10 mouse cellular contexts compared by ENCODE assay signal in the genomic region with DNA sequence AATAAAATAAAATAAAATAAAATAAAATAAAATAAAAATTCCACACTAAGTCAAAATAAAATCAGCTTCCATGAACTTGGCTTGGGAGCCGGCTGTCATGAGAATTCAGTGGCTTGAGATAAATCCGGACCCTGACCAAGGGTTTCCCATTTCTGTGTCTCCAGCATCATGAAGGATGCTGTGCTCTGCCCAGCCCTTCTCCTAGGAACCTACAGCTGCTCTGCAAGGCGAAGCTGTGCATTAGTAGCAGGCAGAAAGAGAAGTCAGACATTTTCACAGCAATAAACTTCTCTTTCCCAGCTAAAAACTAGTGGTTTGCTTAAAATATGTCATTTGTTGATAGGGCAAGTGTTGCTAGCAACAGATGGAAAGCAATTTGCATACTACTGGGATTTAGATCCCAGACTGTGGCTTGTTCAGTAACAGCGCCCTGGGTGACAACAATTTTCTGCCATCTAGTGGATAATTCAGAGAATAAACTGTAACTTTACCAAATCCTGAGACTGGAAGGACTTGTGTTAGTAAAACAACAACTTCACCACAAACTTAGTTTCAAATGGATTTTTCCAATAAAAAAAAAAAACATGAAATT.
A peak's percentile ranks its signal among the peaks of the same experiment; 100 is the strongest.
DNase-seq lines count a peak whose midpoint lies in the region; ATAC-seq and TF ChIP-seq lines count a peak whose summit lies in the region.
"Had no signal": no experiment of that assay in that cellular context is flagged by ENCODE, and none has a peak within 500 bp of the region (broad histone marks: within the 10 kb centered on the region; RNA-seq: fewer than 3 reads in every experiment).

No protein-coding gene starts in this region.

- TF ChIP-seq RAD21 in MEL (IDR thresholded peaks at IDR 0.05; ENCODE audit: low read depth, low read length): peak; percentile 46

- TF ChIP-seq POLR2A in MEL (IDR thresholded peaks at IDR 0.05; ENCODE audit: control insufficient read depth in 1 of 2, insufficient read depth in 1 of 2, low read depth in 1 of 2, low read length in 2 of 2, poor library complexity in 1 of 2): no peak
- TF ChIP-seq POLR2A in lung, adult 2 months (IDR thresholded peaks at IDR 0.05; ENCODE audit: borderline replicate concordance, extremely low read depth, low read depth, low read length): no peak

- H3K4me1 ChIP-seq in kidney, embryonic 16.5 days (ENCODE audit: insufficient read depth, low read length): no peaks in the 10 kb centered on the region
- H3K4me1 ChIP-seq in MEL (ENCODE audit: control insufficient read depth in 1 of 2, insufficient read depth in 2 of 2, low read length in 2 of 2): no peaks in the 10 kb centered on the region
- no peaks in the 10 kb centered on the region for H3K4me1 ChIP-seq in lung, adult 2 months (ENCODE audit: control insufficient read depth, insufficient read depth, low read length)

- intact Hi-C loops in left cerebral cortex, adult 2 months (cut with DNase I): loop anchor here (5.0 kb wide), 3 partner anchors 272 to 467 kb away; no protein-coding TSS in a partner anchor

- H3K27ac ChIP-seq in kidney, embryonic 16.5 days (ENCODE audit: low read length): no peak overlapping the region
- H3K27ac ChIP-seq in MEL (ENCODE audit: control insufficient read depth, low read depth, low read length): no peak overlapping the region
- H3K27ac ChIP-seq in left cerebral cortex, adult 2 months: no peak overlapping the region

- no peak overlapping the region for H3K9ac ChIP-seq in kidney, embryonic 16.5 days (replicated peaks; ENCODE audit: low read length)
- no peak overlapping the region for H3K9ac ChIP-seq in MEL (ENCODE audit: control insufficient read depth, low read depth, low read length, poor library complexity, severe bottlenecking)

- 70% methylated on average over 4 of the region's 4 CpGs for WGBS in kidney, embryonic 16.5 days
- WGBS in lung, adult 2 months: 54% methylated on average over 4 of the region's 4 CpGs

- no peak for TF ChIP-seq EP300 in MEL (IDR thresholded peaks at IDR 0.05; ENCODE audit: low read depth in 1 of 2, low read length in 2 of 2)

- no peaks in the 10 kb centered on the region for H3K27me3 ChIP-seq in kidney, embryonic 16.5 days (ENCODE audit: insufficient read depth, low read length)
- H3K27me3 ChIP-seq in MEL (ENCODE audit: control insufficient read depth in 1 of 2, insufficient read depth in 2 of 2, low read length in 2 of 2): no peaks in the 10 kb centered on the region; a peak in 1 of 4 replicates

- H3K4me2 ChIP-seq in kidney, embryonic 16.5 days (replicated peaks; ENCODE audit: low read depth, low read length): no peak overlapping the region

- H3K4me3 ChIP-seq in kidney, embryonic 16.5 days (ENCODE audit: low read length): no peak overlapping the region
- H3K4me3 ChIP-seq in MEL (ENCODE audit: control insufficient read depth in 1 of 2, insufficient read depth in 1 of 2, low read depth in 2 of 2, low read length in 2 of 2): no peak overlapping the region
- H3K4me3 ChIP-seq in left cerebral cortex, adult 2 months: no peak overlapping the region
- H3K4me3 ChIP-seq in lung, adult 2 months (replicated peaks; ENCODE audit: extremely low read depth, low read depth, low read length): no peak overlapping the region

- no peaks in the 10 kb centered on the region for H3K36me3 ChIP-seq in kidney, embryonic 16.5 days (ENCODE audit: insufficient read depth, low read length)
- H3K36me3 ChIP-seq in MEL (ENCODE audit: control insufficient read depth in 1 of 2, insufficient read depth in 2 of 2, low read length in 2 of 2): no peaks in the 10 kb centered on the region

- peak in 2 of 3 experiments; percentile 9 to 47; a peak in 3 of 6 replicates for TF ChIP-seq CTCF in MEL (IDR thresholded peaks at IDR 0.05 in 2 of 3, conservative IDR thresholded peaks at IDR 0.05 in 1 of 3; ENCODE audit: control insufficient read depth in 1 of 3, insufficient read depth in 1 of 3, low read depth in 2 of 3, low read length in 3 of 3, poor library complexity in 1 of 3, severe bottlenecking in 1 of 3)
- peak; percentile 68 for TF ChIP-seq CTCF in left cerebral cortex, adult 2 months (IDR thresholded peaks at IDR 0.05)
- TF ChIP-seq CTCF in lung, adult 2 months (IDR thresholded peaks at IDR 0.05; ENCODE audit: insufficient read depth, low read length): no peak

- DNase-seq in kidney, adult 11 months: no peak
- peak; percentile 23 for DNase-seq in MEL (ENCODE audit: low read depth, low spot score)
- peak; percentile 34 for DNase-seq in embryo, embryonic 11 days
- no peak for DNase-seq in left cerebral cortex, adult 2 months (ENCODE audit: extremely low spot score in 1 of 2, low spot score in 2 of 2)
- no peak for DNase-seq in yolk sac, embryonic 10.5 days (ENCODE audit: low spot score)
- DNase-seq in thymus, adult 18-20 months: no peak
- no peak for DNase-seq in lung, adult 2 months
- DNase-seq: thymus, postnatal 25 days had no signal

- ATAC-seq in kidney, embryonic 16.5 days (ENCODE audit: low FRiP score, low TSS enrichment): peak; percentile 54; the same call in 1 of the 2 replicates
- ATAC-seq: inflammation-experienced regulatory T-cells, adult 6 months had no signal

- H3K9me3 ChIP-seq in kidney, embryonic 16.5 days (ENCODE audit: low read length): no peaks in the 10 kb centered on the region
- no peaks in the 10 kb centered on the region for H3K9me3 ChIP-seq in MEL (replicated peaks; ENCODE audit: insufficient read depth, low read length)

- H3K79me2 ChIP-seq in MEL (ENCODE audit: control insufficient read depth, insufficient read depth, low read length, poor library complexity): no peaks in the 10 kb centered on the region

TF ChIP-seq in MEL, 35 proteins besides CTCF, POLR2A, EP300 and RAD21:
- TF ChIP-seq GATA1 (IDR thresholded peaks at IDR 0.05; ENCODE audit: low read depth, low read length): no peak
- no peak for TF ChIP-seq MXI1 (IDR thresholded peaks at IDR 0.05; ENCODE audit: low read depth, low read length)
- TF ChIP-seq ZC3H11A (IDR thresholded peaks at IDR 0.05; ENCODE audit: low read depth, low read length): 0 out of 2 replicates have a peak, but pooled peaks have one; percentile 11
- TF ChIP-seq SMC3 (IDR thresholded peaks at IDR 0.05; ENCODE audit: low read depth, low read length): peak; percentile 55
- TF ChIP-seq USF2 (IDR thresholded peaks at IDR 0.05; ENCODE audit: borderline replicate concordance in 1 of 2, insufficient read depth in 1 of 2, low read depth in 1 of 2, low read length in 2 of 2): no peak
- TF ChIP-seq ELF1 (IDR thresholded peaks at IDR 0.05; ENCODE audit: low read depth, low read length): no peak
- TF ChIP-seq MEF2A (IDR thresholded peaks at IDR 0.05; ENCODE audit: extremely low read depth, insufficient replicate concordance, low read depth, low read length, poor library complexity, severe bottlenecking): no peak
- TF ChIP-seq GABPA (IDR thresholded peaks at IDR 0.05; ENCODE audit: low read depth, low read length): no peak

Comparison
In these comparisons a context has a peak if more than half of its experiments do, and no peak if none do; other contexts are left out.
1. DNase-seq: peak in MEL (single experiment) and embryo, embryonic 11 days (single experiment); none in kidney, adult 11 months (single experiment), left cerebral cortex, adult 2 months (0 of 2), yolk sac, embryonic 10.5 days (single experiment), thymus, adult 18-20 months (0 of 2) and lung, adult 2 months (single experiment).